Mouse (Mus musculus): Measurements from ENCODE around the gene Pls1. TPM values are rescaled to one million over a fixed set of nuclear protein-coding genes. Genes with fewer than 3 reads are reported as not detected.

Pls1 gene
- polyA plus RNA-seq, 1 experiment from 2014 or later = 0.74 TPM

DNA sequence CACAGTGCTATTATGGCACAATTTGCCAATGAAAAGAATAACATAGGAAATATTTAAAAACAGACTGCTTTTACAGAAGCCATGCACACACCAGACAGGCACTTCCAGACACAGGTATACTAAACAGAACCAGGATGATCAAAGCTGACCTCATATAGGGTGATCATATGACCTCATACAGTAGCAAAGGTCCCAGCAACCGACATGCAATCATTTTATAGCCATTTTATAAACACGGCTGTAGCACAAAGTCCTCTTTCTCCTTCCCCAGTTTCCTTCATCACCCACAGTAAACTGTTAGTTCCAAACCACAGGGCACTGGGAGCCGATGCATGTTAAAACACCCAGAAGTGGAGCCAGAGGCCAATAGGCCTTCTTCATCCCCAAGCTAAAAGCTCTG, 5.7 kb downstream of the Pls1 start:
- H3K27me3 ChIP-seq = peaks cover 22% of the 10 kb centered on the region
- CTCF ChIA-PET = interaction anchor here (1.5 kb wide), 1 partner anchor 13 kb away, joined by 5 read pairs; no protein-coding TSS in a partner anchor
- ATAC-seq (no peak), DNase-seq (ENCODE audit: low read depth, low spot score) (no peak)
- POLR2A ChIA-PET = no interaction called here
- in situ Hi-C loops (cut with MboI; ENCODE audit: low pct_unique_long_range_greater_than_20kb) = no loop called here
- no peak for TF ChIP-seq CTCF (IDR thresholded peaks at IDR 0.05)

DNA sequence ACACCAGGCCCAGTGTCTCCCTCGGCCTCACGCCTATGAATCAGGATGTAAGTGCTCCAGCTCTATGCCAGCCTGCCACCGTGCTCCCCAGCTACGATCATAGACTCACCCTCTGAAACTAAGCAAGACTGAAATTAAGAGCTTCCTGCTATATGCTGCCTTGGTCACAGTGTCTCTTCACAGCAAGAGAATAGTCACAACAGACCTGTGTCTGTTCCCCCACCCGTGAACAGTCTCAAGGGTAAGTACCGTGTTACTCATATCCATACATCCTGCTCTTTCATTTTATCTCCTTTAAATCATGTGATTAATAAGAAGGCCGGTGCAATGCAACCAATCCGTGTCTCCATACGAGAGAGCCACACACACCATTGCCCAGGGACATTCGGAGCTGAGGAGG, 9.4 kb downstream of the Pls1 start:
- ATAC-seq (no peak), DNase-seq (ENCODE audit: low read depth, low spot score) (no peak)
- ChIA-PET CTCF (interaction anchor here (1.5 to 2.1 kb wide), 2 partner anchors 13 to 17 kb away, joined by 4 read pairs; no protein-coding TSS in a partner anchor), POLR2A (no interaction called here)
- TF ChIP-seq CTCF (IDR thresholded peaks at IDR 0.05) = no peak
- peaks cover 8% of the 10 kb centered on the region for H3K27me3 ChIP-seq
- in situ Hi-C loops (cut with MboI; ENCODE audit: low pct_unique_long_range_greater_than_20kb) = no loop called here

DNA sequence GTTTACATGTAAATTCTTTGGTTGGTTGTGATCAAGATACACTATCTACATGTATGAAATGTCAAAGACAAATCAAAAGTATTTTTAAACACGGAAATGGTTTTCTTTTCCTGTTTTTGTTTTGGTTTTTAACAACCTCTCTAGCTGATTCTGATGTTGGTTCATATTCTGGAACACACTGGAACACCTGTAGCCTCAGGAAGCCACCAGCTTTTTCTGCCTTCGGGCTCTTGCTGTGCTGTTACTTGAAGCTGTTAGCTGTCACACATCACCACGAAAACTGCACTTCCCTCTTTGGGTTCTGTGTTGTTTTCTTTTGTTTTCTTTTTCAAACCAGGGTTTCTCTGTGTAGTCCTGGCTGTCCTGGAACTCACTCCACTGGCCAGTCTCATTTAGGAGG, 10.3 kb downstream of the Pls1 start:
- H3K27me3 ChIP-seq = peaks cover 8% of the 10 kb centered on the region
- DNase-seq (ENCODE audit: low read depth, low spot score) (no peak), ATAC-seq (no peak)
- in situ Hi-C loops (cut with MboI; ENCODE audit: low pct_unique_long_range_greater_than_20kb) = no loop called here
- ChIA-PET POLR2A (interaction anchor here (0.6 kb wide), 1 partner anchor 81 kb away, joined by 3 read pairs; no protein-coding TSS in a partner anchor), CTCF (interaction anchor here (1.2 to 2.1 kb wide), 3 partner anchors 14 to 18 kb away, joined by 4 to 6 read pairs (median 5); no protein-coding TSS in a partner anchor)
- TF ChIP-seq CTCF (IDR thresholded peaks at IDR 0.05) = no peak

DNA sequence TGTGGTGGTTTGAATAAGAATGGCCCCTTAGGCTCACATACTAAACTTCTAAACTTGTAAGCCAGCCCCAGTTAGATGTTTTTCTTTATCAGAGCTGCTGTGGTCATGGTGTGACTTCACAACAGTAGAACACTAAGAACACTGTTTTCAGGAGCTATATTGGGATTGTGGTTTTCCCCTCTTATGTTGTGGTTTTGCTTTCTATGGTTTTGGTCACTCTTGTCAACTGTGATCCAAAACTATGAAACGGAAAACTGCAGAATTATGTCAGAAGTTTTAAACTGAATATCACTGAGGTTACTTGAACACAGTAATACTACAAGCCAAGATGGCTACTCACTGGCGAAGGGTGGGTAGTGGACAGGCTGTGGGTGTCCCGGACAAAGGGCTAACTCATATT, 12.4 kb downstream of the Pls1 start:
- POLR2A ChIA-PET = no interaction called here
- no peak for ATAC-seq
- no peak for TF ChIP-seq CTCF (IDR thresholded peaks at IDR 0.05)
- no peak for DNase-seq (ENCODE audit: low read depth, low spot score)
- CTCF ChIA-PET = interaction anchor here (1.7 kb wide), 1 partner anchor 13 kb away, joined by 3 read pairs; no protein-coding TSS in a partner anchor
- H3K27me3 ChIP-seq = peaks cover 3% of the 10 kb centered on the region
- in situ Hi-C loops (cut with MboI; ENCODE audit: low pct_unique_long_range_greater_than_20kb) = no loop called here

DNA sequence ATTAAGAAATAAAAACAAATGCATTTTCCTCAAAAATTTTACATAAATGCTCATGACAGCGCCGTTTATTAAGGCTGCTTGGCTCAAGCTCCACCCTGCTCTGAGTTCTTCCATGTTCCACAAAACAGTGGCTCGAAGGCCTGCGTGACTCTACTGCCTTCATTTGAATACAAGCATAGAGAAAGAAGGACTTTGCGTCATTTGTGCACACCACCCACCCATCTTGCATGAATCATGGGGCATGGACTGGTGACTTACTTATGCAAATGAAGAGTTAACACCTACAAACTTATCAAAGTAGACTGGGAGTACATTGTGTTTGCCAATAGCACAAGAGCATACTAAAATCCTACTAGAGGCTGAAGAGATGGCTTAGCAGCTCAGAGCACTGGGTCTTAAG, 17.5 kb downstream of the Pls1 start:
- in situ Hi-C loops (cut with MboI; ENCODE audit: low pct_unique_long_range_greater_than_20kb) = no loop called here
- POLR2A ChIA-PET = interaction anchor here (0.9 kb wide), 1 partner anchor 10 kb away, joined by 3 read pairs; no protein-coding TSS in a partner anchor
- ATAC-seq (no peak), DNase-seq (ENCODE audit: low read depth, low spot score) (no peak)
- no peak for TF ChIP-seq CTCF (IDR thresholded peaks at IDR 0.05)
- CTCF ChIA-PET = interaction anchor here (0.9 kb wide), 1 partner anchor 12 kb away, joined by 3 read pairs; no protein-coding TSS in a partner anchor
- peaks cover 4% of the 10 kb centered on the region for H3K27me3 ChIP-seq

DNA sequence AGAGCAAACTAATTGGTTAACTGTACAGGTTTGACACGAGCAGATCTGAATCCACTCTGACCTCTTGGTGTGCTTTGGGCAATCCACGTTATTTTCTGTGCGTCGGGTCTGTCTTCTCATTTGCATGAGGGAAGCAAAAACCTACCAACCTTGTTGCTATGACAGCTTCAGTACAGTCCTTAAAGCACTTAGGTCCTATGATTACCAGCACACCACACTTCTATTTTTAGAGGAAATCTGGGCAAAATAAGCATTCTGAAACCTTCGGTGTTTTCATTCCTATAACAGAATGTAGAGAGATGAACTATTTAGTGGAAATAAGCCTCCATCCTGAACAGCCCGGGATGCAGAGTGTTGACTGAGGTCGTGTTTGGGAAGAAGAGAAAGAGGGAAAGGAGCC, 22.6 kb downstream of the Pls1 start:
- H3K27me3 ChIP-seq = peaks cover 4% of the 10 kb centered on the region
- no peak for TF ChIP-seq CTCF (IDR thresholded peaks at IDR 0.05)
- ChIA-PET CTCF (no interaction called here), POLR2A (no interaction called here)
- DNase-seq (ENCODE audit: low read depth, low spot score) (no peak), ATAC-seq (no peak)
- in situ Hi-C loops (cut with MboI; ENCODE audit: low pct_unique_long_range_greater_than_20kb) = no loop called here

DNA sequence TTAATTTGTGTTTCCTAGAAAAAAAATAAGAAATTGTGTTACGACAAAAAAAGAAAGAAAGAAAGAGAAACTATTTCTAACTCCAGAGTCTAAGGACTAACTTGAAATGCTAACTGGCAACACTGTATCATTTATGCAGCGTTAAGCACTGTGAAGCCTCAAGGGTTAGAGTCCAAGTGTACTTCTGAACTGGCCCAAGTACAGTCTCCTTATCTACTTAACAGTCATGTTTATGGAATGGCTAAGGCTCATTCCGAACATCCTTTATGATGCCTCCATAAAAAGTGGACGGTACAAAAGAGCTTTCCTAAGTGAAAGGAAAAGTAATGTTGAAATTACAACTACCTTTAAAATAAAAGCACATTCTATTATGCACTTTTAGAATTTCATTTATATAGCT, 29.4 kb downstream of the Pls1 start:
- H3K27me3 ChIP-seq = no peaks in the 10 kb centered on the region
- DNase-seq (ENCODE audit: low read depth, low spot score) = no peak
- no peak for TF ChIP-seq CTCF (IDR thresholded peaks at IDR 0.05)
- CTCF ChIA-PET = interaction anchor here (1.3 kb wide), 1 partner anchor 12 kb away, joined by 3 read pairs; no protein-coding TSS in a partner anchor
- in situ Hi-C loops (cut with MboI; ENCODE audit: low pct_unique_long_range_greater_than_20kb) = no loop called here
- ATAC-seq = no peak
- POLR2A ChIA-PET = no interaction called here

DNA sequence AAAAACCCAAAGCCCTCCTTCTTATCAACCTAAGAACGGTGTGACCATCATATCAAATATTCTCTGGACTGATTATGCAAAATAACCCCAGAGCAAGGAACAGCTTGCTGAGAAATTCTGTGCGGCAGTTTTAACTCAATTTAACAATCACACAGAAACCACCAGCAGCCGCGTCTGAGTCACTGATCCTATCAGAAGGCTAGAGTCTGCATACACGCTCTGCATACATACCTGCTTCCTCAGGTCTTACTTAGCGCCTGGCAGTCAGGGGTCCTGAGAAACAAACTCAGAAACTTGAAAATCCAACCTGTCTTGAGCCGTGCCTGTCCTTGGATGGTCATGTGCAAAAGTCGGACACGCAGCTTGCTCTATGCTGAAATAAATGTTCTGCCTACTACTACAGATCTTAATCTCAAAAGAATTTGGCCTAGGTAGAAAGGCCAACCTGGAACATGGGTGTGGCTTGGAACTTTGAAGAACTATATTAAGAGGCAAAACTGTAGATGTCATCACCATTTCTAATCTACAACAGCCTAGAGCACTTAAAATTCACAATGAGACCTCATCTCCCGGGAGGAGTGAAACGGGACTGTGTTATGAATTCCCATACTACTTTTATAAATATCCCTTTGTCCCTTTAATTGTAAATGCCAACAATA, 30.0 kb downstream of the Pls1 start:
- no peaks in the 10 kb centered on the region for H3K27me3 ChIP-seq
- ATAC-seq = no peak
- no peak for TF ChIP-seq CTCF (IDR thresholded peaks at IDR 0.05)
- in situ Hi-C loops (cut with MboI; ENCODE audit: low pct_unique_long_range_greater_than_20kb) = no loop called here
- ChIA-PET CTCF (interaction anchor here (1.3 kb wide), 1 partner anchor 13 kb away, joined by 3 read pairs; no protein-coding TSS in a partner anchor), POLR2A (no interaction called here)
- DNase-seq (ENCODE audit: low read depth, low spot score) = no peak

DNA sequence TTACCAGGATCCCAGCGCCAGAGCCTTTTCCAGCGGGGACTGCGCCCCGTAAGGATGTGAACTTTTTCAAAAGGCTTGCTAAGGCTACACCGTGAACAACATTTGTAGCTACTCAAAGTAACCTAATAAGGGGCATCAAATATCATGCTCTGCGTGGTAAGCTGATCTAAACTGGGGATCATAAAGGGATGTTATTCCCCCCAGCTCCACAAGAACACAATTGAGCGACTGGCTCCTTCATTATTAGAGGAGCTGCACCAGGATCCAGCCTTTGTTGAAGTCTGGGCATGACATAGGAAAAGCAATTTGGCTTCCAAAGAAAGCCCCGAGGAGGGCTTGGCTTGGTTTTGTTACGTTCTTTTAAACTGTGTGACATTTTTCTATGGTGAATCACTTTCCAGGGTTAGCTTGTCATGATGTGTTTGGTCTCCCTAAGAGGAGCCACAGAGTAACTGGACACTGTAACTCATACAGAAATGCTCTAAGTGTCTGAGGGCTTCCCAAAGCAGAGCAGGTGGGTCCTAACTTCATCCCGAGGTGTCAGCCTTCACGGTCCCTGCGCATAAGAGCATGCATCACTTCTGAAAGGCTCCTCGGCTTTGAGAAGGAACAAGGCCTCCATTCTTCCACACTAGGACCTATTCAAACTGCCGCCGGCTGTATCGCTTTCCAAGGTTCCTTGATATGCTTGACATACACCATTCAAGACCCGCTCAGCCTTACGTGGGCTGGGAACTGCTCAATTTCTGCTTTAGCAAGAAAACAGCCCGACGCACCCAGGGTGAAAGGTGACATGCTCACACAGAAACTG, 31.2 kb downstream of the Pls1 start:
- ATAC-seq (peak; percentile 92), DNase-seq (ENCODE audit: low read depth, low spot score) (peak; percentile 24)
- in situ Hi-C loops (cut with MboI; ENCODE audit: low pct_unique_long_range_greater_than_20kb) = no loop called here
- H3K27me3 ChIP-seq = no peaks in the 10 kb centered on the region
- no peak for TF ChIP-seq CTCF (IDR thresholded peaks at IDR 0.05)
- ChIA-PET POLR2A (no interaction called here), CTCF (no interaction called here)

DNA sequence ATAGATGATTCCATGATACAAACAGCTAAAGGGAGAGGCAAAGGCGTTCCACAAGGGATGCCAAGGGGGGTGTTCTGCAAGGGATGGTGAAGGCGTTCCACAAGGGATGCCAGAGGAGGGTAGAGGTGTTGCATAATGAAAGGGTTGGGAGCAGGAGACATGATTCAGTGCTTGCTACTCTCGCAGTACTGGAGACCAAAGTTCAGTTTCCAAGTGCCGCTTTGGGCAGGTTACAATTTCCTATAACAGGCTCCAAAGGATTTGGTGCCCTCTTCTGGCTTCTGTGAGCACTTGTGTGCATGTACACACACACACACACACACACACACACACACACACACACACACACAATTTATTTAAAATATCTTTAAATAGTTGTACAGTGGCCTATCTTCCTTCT, 33.3 kb downstream of the Pls1 start:
- H3K27me3 ChIP-seq = no peaks in the 10 kb centered on the region
- ATAC-seq (no peak), DNase-seq (ENCODE audit: low read depth, low spot score) (no peak)
- ChIA-PET POLR2A (no interaction called here), CTCF (no interaction called here)
- no peak for TF ChIP-seq CTCF (IDR thresholded peaks at IDR 0.05)
- in situ Hi-C loops (cut with MboI; ENCODE audit: low pct_unique_long_range_greater_than_20kb) = no loop called here

DNA sequence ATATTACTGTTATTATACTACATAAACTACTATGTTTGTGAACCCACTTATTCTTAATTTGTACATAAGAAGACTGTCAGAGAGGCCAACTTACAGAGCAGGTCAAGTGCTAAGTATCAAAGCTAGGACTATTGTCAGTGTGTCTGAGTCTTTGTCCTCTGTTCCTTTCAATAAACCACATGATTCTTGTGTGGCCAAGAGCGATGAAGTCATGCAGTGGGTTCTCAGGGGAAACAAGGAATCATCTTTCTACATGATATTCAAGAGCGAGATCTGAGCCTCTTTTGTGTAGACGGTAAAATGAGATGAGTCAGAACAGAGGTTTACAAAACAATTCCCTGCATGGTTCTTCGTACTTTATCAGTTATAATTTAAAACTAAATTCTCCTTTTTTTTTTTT, 35.5 kb downstream of the Pls1 start:
- ChIA-PET POLR2A (interaction anchor here (0.6 kb wide), 1 partner anchor 1366 kb away, joined by 5 read pairs; no protein-coding TSS in a partner anchor), CTCF (no interaction called here)

More for the DNA sequence above, 35.5 kb downstream of the Pls1 start:
- TF ChIP-seq CTCF (IDR thresholded peaks at IDR 0.05) = no peak
- DNase-seq (ENCODE audit: low read depth, low spot score) (no peak), ATAC-seq (no peak)
- H3K27me3 ChIP-seq = no peaks in the 10 kb centered on the region
- in situ Hi-C loops (cut with MboI; ENCODE audit: low pct_unique_long_range_greater_than_20kb) = no loop called here

All from Patski (cell line).